Mouse (Mus musculus): ENCODE measurements around the gene Psmb1.

DNA sequence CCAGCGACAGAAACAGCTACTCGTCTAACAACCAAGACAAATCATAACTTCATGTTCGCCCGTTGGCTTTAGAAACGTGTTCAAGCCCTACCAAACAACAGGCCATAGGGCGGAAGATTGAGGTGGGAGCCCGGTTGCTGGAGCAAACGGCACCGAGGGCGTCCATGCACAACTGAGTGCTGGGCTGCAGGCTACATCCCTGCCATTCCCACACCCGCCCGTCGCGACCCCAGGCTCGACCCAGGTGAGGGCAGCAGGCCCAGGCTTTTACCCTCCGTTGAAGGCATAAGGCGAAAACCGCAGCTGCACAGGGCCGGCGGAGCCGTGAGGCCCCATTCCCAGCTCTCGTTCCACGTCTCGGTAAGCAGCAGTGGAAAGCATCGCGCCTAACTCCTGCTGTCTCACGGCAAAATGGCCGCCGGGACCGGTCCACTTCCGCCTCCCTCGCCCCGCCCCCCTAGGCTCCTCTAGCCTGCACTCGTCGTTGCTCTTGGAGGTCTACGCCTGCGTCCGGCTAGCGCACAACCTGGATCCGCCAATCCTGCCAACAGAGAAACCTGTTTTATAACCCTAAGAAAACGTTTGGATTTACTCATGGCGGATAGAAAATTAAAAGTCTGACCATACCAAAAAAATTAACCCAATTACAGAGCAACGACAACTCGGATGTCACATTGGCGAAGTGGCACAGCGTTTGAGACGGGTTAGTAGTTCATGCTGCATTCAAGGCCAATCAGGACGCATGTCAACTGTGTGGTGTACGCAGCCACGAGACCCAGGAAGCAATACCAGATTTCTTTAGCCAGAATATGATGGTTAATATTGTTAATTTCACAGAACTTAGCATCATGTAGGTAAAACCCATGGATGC is 1.4 kb downstream of the Psmb1 start:
- TF ChIP-seq CTCF (IDR thresholded peaks at IDR 0.05; ENCODE audit: insufficient read depth, low read length) (no peak), POLR2A (IDR thresholded peaks at IDR 0.05; ENCODE audit: borderline replicate concordance, extremely low read depth, low read depth, low read length) (peak; percentile 82; the same call in 1 of the 2 replicates)

Data from lung, adult 2 months (tissue).